Mouse (Mus musculus) cortical plate, adult 2 months (tissue): ENCODE measurements around the gene Hoxc9.

Experiments used
- CTCF ChIP-seq: fragments of 200-500 bp; IDR thresholded peaks from 2 replicates; pipeline ENCODE4 v1.5.1; 2011; ENCODE audit warnings: mild to moderate bottlenecking, control low read depth, low read length; ENCODE audit not compliant: insufficient read depth; ENCODE audit errors: extremely low read depth
- POLR2A ChIP-seq: fragments of 200-500 bp; IDR thresholded peaks from 2 replicates; pipeline ENCODE4 v1.6.1; 2011; ENCODE audit warnings: mild to moderate bottlenecking, low read length, control low read depth; ENCODE audit not compliant: insufficient read depth; ENCODE audit errors: extremely low read depth

GRCm38 (mm10) chr15:102992206-102992605, 16.0 kb downstream of the Hoxc9 start:
- no peak for TF ChIP-seq CTCF
- no peak for TF ChIP-seq POLR2A
